Mouse (Mus musculus) lung, embryonic 16.5 days (tissue): ENCODE results near the gene Tle3. TPM values are rescaled to one million over a fixed set of nuclear protein-coding genes. Genes with fewer than 3 reads are reported as not detected.

Experiments
- ATAC-seq: fragments of 200-750 bp; cut with Nextera tagmentation; 2 replicates; pipeline ENCODE4 v1.8.0; 2017; ENCODE audit warnings: low read depth, mild to moderate bottlenecking, moderate library complexity
- H3K27ac ChIP-seq: fragments of 300-500 bp; sonication (generic); 2 replicates; pipeline ENCODE4 v1.5.1; 2014; ENCODE audit warnings: mild to moderate bottlenecking, control low read depth, low read length
- H3K27me3 ChIP-seq: fragments of 300-500 bp; sonication (generic); 2 replicates; pipeline ENCODE4 v1.6.1; 2014; ENCODE audit warnings: low read depth, low read length, mixed read lengths; ENCODE audit not compliant: control insufficient read depth, insufficient read depth
- H3K36me3 ChIP-seq: fragments of 300-500 bp; sonication (generic); 2 replicates; pipeline ENCODE4 v1.6.1; 2014; ENCODE audit warnings: low read length; ENCODE audit not compliant: control insufficient read depth, insufficient read depth
- H3K4me1 ChIP-seq: fragments of 300-500 bp; sonication (generic); replicated peaks from 2 replicates; pipeline ENCODE4 v1.6.1; 2014; ENCODE audit warnings: low read length, mixed read lengths; ENCODE audit not compliant: control insufficient read depth, insufficient read depth
- H3K4me2 ChIP-seq: fragments of 300-500 bp; sonication (generic); 2 replicates; pipeline ENCODE4 v1.6.1; 2014; ENCODE audit warnings: low read depth, low read length, control low read depth
- H3K4me3 ChIP-seq: fragments of 300-500 bp; sonication (generic); 2 replicates; pipeline ENCODE4 v1.5.1; 2014; ENCODE audit warnings: mild to moderate bottlenecking, low read length, control low read depth
- H3K9ac ChIP-seq: fragments of 300-500 bp; sonication (generic); 2 replicates; pipeline ENCODE4 v1.6.1; 2014; ENCODE audit warnings: low read length, control low read depth
- H3K9me3 ChIP-seq: fragments of 300-500 bp; sonication (generic); 2 replicates; pipeline ENCODE4 v1.6.1; 2016; ENCODE audit warnings: low read length; ENCODE audit not compliant: control insufficient read depth
- WGBS: fragments of 180-500 bp; shearing (Covaris S2); extraction: QIAGEN DNeasy Blood & Tissue Kit; methylation state at CpG from one replicate; pipeline ENCODE4 v1.1.7; 2014; 5-methylcytosine and 5-hydroxymethylcytosine counted together
- polyA plus RNA-seq: library from polyadenylated mRNA; unstranded; fragments of >200 nt; fragmentation: Nextera tagmentation; extraction: Ambion mirVana; gene quantifications from 2 replicates; pipeline ENCODE4 v1.2.1, GENCODE M21; 2015

Gene Tle3
- polyA plus RNA-seq, 1 experiment from 2014 or later: 23.4 TPM

- no peaks in the 10 kb centered on the region for H3K27me3 ChIP-seq
- H3K27ac ChIP-seq: peak overlapping the region; percentile 97
- under 1% methylated on average over 55 of the region's 66 CpGs for WGBS
- no peaks in the 10 kb centered on the region for H3K9me3 ChIP-seq
- peak overlapping the region; percentile 94 for H3K9ac ChIP-seq
- ATAC-seq: no peak
- H3K4me3 ChIP-seq: peak overlapping the region; percentile 84
- no peaks in the 10 kb centered on the region for H3K36me3 ChIP-seq
- H3K4me2 ChIP-seq: peak overlapping the region; percentile 79
- peaks cover 59% of the 10 kb centered on the region for H3K4me1 ChIP-seq
Observed at GRCm38 (mm10) chr9:61372976-61373633, 939 bp downstream of the Tle3 start.

- H3K9ac ChIP-seq: peak overlapping the region; percentile 94
- peaks cover 61% of the 10 kb centered on the region for H3K4me1 ChIP-seq
- peak overlapping the region; percentile 97 for H3K27ac ChIP-seq
- ATAC-seq: no peak
- H3K9me3 ChIP-seq: no peaks in the 10 kb centered on the region
- peaks cover 3% of the 10 kb centered on the region; the same call in 1 of the 2 replicates for H3K36me3 ChIP-seq
- peak overlapping the region; percentile 79 for H3K4me2 ChIP-seq
- H3K27me3 ChIP-seq: no peaks in the 10 kb centered on the region
- H3K4me3 ChIP-seq: peak overlapping the region; percentile 84
- WGBS: 0% methylated on average over 23 of the region's 23 CpGs
Observed at GRCm38 (mm10) chr9:61373634-61373941, 1.4 kb downstream of the Tle3 start.

- Histone ChIP-seq H3K27ac (peak overlapping the region; percentile 97), H3K9me3 (no peaks in the 10 kb centered on the region), H3K4me2 (peak overlapping the region; percentile 79), H3K36me3 (peaks cover 4% of the 10 kb centered on the region; the same call in 1 of the 2 replicates), H3K4me3 (peak overlapping the region; percentile 84), H3K9ac (peak overlapping the region; percentile 94), H3K27me3 (no peaks in the 10 kb centered on the region), H3K4me1 (peaks cover 60% of the 10 kb centered on the region)
- WGBS: under 1% methylated on average over 49 of the region's 51 CpGs
- no peak for ATAC-seq
Observed at GRCm38 (mm10) chr9:61373942-61374900, 2.1 kb downstream of the Tle3 start.

- 21% methylated on average over 5 of the region's 5 CpGs for WGBS
Observed at GRCm38 (mm10) chr9:61375002-61375401, 2.8 kb downstream of the Tle3 start.

GRCm38 (mm10) chr9:61375802-61376561 is 3.8 kb downstream of the Tle3 start:
- 47% methylated on average over 11 of the region's 11 CpGs for WGBS
- Histone ChIP-seq H3K4me3 (0 out of 2 replicates have a peak overlapping the region, but pooled peaks have one; percentile 0), H3K27me3 (no peaks in the 10 kb centered on the region), H3K9me3 (no peaks in the 10 kb centered on the region), H3K27ac (no peak overlapping the region), H3K4me2 (peak overlapping the region; percentile 26), H3K9ac (0 out of 2 replicates have a peak overlapping the region, but pooled peaks have one; percentile 15), H3K4me1 (peaks cover 69% of the 10 kb centered on the region), H3K36me3 (peaks cover 4% of the 10 kb centered on the region; the same call in 1 of the 2 replicates)
- ATAC-seq: no peak

More at GRCm38 (mm10) chr9:61375002-61375401, 2.8 kb downstream of the Tle3 start:
- Histone ChIP-seq H3K4me1 (peaks cover 60% of the 10 kb centered on the region), H3K4me2 (peak overlapping the region; percentile 79), H3K27me3 (no peaks in the 10 kb centered on the region), H3K36me3 (peaks cover 4% of the 10 kb centered on the region; the same call in 1 of the 2 replicates), H3K9ac (peak overlapping the region; percentile 94), H3K27ac (no peak overlapping the region), H3K4me3 (peak overlapping the region; percentile 84), H3K9me3 (no peaks in the 10 kb centered on the region)
- ATAC-seq: no peak

- Histone ChIP-seq H3K9me3 (no peaks in the 10 kb centered on the region), H3K4me1 (peaks cover 67% of the 10 kb centered on the region), H3K36me3 (peaks cover 6% of the 10 kb centered on the region; the same call in 1 of the 2 replicates), H3K9ac (no peak overlapping the region), H3K27me3 (no peaks in the 10 kb centered on the region), H3K4me3 (no peak overlapping the region), H3K4me2 (peak overlapping the region; percentile 26; the same call in 1 of the 2 replicates), H3K27ac (no peak overlapping the region)
- 59% methylated on average over 3 of the region's 3 CpGs for WGBS
- no peak for ATAC-seq
Observed at GRCm38 (mm10) chr9:61376650-61377049, 4.5 kb downstream of the Tle3 start.

- no peak overlapping the region for H3K27ac ChIP-seq
- peaks cover 72% of the 10 kb centered on the region for H3K4me1 ChIP-seq
- no peaks in the 10 kb centered on the region for H3K27me3 ChIP-seq
- no peak overlapping the region for H3K4me2 ChIP-seq
- H3K4me3 ChIP-seq: no peak overlapping the region
- ATAC-seq: no peak
- H3K9me3 ChIP-seq: no peaks in the 10 kb centered on the region
- WGBS: 41% methylated on average over 9 of the region's 9 CpGs
- H3K36me3 ChIP-seq: peaks cover 6% of the 10 kb centered on the region; the same call in 1 of the 2 replicates
- no peak overlapping the region for H3K9ac ChIP-seq
Observed at GRCm38 (mm10) chr9:61377706-61378479, 5.7 kb downstream of the Tle3 start.

GRCm38 (mm10) chr9:61378516-61378915 is 6.3 kb downstream of the Tle3 start:
- ATAC-seq: no peak
- H3K27ac ChIP-seq: no peak overlapping the region
- H3K9me3 ChIP-seq: no peaks in the 10 kb centered on the region
- WGBS: 44% methylated on average over 8 of the region's 8 CpGs
- H3K4me3 ChIP-seq: no peak overlapping the region
- peaks cover 6% of the 10 kb centered on the region; the same call in 1 of the 2 replicates for H3K36me3 ChIP-seq
- H3K4me2 ChIP-seq: no peak overlapping the region
- no peak overlapping the region for H3K9ac ChIP-seq
- peaks cover 2% of the 10 kb centered on the region; the same call in 1 of the 2 replicates for H3K27me3 ChIP-seq
- H3K4me1 ChIP-seq: peaks cover 74% of the 10 kb centered on the region
